Comparison of ENCODE assay signal across 18 mouse cellular contexts in genomic region chr9:107303121-107303820, GRCm38 (mm10). TPM values are rescaled to one million over a fixed set of nuclear protein-coding genes. Genes with fewer than 3 reads are reported as not detected.
A peak's percentile ranks its signal among the peaks of the same experiment; 100 is the strongest.
DNase-seq lines count a peak whose midpoint lies in the region; ATAC-seq and TF ChIP-seq lines count a peak whose summit lies in the region.
"Had no signal": no experiment of that assay in that cellular context is flagged by ENCODE, and none has a peak within 500 bp of the region (broad histone marks: within the 10 kb centered on the region; RNA-seq: fewer than 3 reads in every experiment).

No protein-coding gene starts in this region.

- H3K9ac ChIP-seq in lung, embryonic 15.5 days: no peak overlapping the region
- no peak overlapping the region for H3K9ac ChIP-seq in heart, postnatal 0 days (replicated peaks; ENCODE audit: low read depth, low read length)
- H3K9ac ChIP-seq: forebrain, embryonic 15.5 days; midbrain, embryonic 13.5 days; stomach, embryonic 15.5 days had no signal

- 64% methylated on average over 9 of the region's 9 CpGs for WGBS in lung, embryonic 15.5 days
- 62% methylated on average over 9 of the region's 9 CpGs for WGBS in heart, postnatal 0 days

- H3K27ac ChIP-seq in gastrocnemius, adult 2 months: peak overlapping the region; percentile 4
- peak overlapping the region; percentile 43 for H3K27ac ChIP-seq in lung, embryonic 15.5 days
- H3K27ac ChIP-seq in heart, postnatal 0 days (ENCODE audit: low read depth): peak overlapping the region; percentile 43
- H3K27ac ChIP-seq: forebrain, embryonic 15.5 days; midbrain, embryonic 13.5 days; stomach, embryonic 15.5 days had no signal

- intact Hi-C loops in gastrocnemius, adult 2 months (cut with DNase I): no loop called here

- H3K4me3 ChIP-seq in gastrocnemius, adult 2 months: no peak overlapping the region
- H3K4me3 ChIP-seq in lung, embryonic 15.5 days: no peak overlapping the region
- no peak overlapping the region for H3K4me3 ChIP-seq in heart, postnatal 0 days (ENCODE audit: low read depth, low read length)
- H3K4me3 ChIP-seq: forebrain, embryonic 15.5 days; midbrain, embryonic 13.5 days; stomach, embryonic 15.5 days had no signal

- no peak overlapping the region for H3K4me2 ChIP-seq in lung, embryonic 15.5 days
- H3K4me2 ChIP-seq in heart, postnatal 0 days (ENCODE audit: low read depth, low read length): no peak overlapping the region
- H3K4me2 ChIP-seq: forebrain, embryonic 15.5 days; midbrain, embryonic 13.5 days; stomach, embryonic 15.5 days had no signal

- H3K4me1 ChIP-seq in lung, embryonic 15.5 days: peaks cover 55% of the 10 kb centered on the region
- H3K4me1 ChIP-seq in heart, postnatal 0 days (ENCODE audit: control insufficient read depth, insufficient read depth): peaks cover 60% of the 10 kb centered on the region
- H3K4me1 ChIP-seq: midbrain, embryonic 13.5 days had no signal

- H3K9me3 ChIP-seq in lung, embryonic 15.5 days: no peaks in the 10 kb centered on the region
- no peaks in the 10 kb centered on the region for H3K9me3 ChIP-seq in heart, postnatal 0 days (replicated peaks; ENCODE audit: control insufficient read depth, low read length)
- H3K9me3 ChIP-seq: forebrain, embryonic 15.5 days; midbrain, embryonic 13.5 days; stomach, embryonic 15.5 days had no signal

- no peak for TF ChIP-seq EP300 in heart, postnatal 0 days (IDR thresholded peaks at IDR 0.05; ENCODE audit: low read depth)

- no peak for TF ChIP-seq CTCF in gastrocnemius, adult 2 months (IDR thresholded peaks at IDR 0.05)
- TF ChIP-seq CTCF in heart, postnatal 0 days (IDR thresholded peaks at IDR 0.05; ENCODE audit: low read depth): no peak

- no peak for ATAC-seq in lung, embryonic 15.5 days (ENCODE audit: borderline replicate concordance, extremely low read depth, low FRiP score, low TSS enrichment)
- ATAC-seq in heart, postnatal 0 days (ENCODE audit: insufficient read depth, low read depth): no peak
- ATAC-seq: forebrain, embryonic 15.5 days; midbrain, embryonic 13.5 days had no signal

- no peak for DNase-seq in gastrocnemius, adult 2 months
- no peak for DNase-seq in gastrocnemius, adult 18-20 months (ENCODE audit: low spot score)
- no peak for DNase-seq in lung, postnatal 10 days
- DNase-seq in heart, postnatal 0 days (ENCODE audit: low spot score): no peak
- no peak for DNase-seq in cerebellum, postnatal 14 days
- DNase-seq in spleen, postnatal 36 days (ENCODE audit: low spot score in 2 of 2): no peak
- DNase-seq in c-Kit-positive CD71-positive TER-119-positive erythroid progenitor cells, embryonic 14.5 days (ENCODE audit: low spot score): no peak
- DNase-seq: B cell, adult 2 months; cerebellum, adult 8-10 months; embryo, embryonic 11 days; gastrocnemius, postnatal 25 days; kidney, adult 11 months; lung, adult 18-20 months; thymus, postnatal 25 days had no signal

- H3K36me3 ChIP-seq in lung, embryonic 15.5 days: peaks cover 16% of the 10 kb centered on the region; the same call in 1 of the 2 replicates
- peaks cover 23% of the 10 kb centered on the region for H3K36me3 ChIP-seq in heart, postnatal 0 days (replicated peaks; ENCODE audit: control insufficient read depth, insufficient read depth, low read length)

- H3K27me3 ChIP-seq in lung, embryonic 15.5 days: no peaks in the 10 kb centered on the region
- no peaks in the 10 kb centered on the region for H3K27me3 ChIP-seq in heart, postnatal 0 days (ENCODE audit: control insufficient read depth, insufficient read depth, low read length)
- H3K27me3 ChIP-seq: forebrain, embryonic 15.5 days; midbrain, embryonic 13.5 days; stomach, embryonic 15.5 days had no signal

RNA-seq across cellular contexts. Expression of gene Cish, which starts 7.4 kb away (rescaled TPM):
- 100 to 1,000 TPM in 1 of 2 experiments, 10 to 100 TPM in 1; 25.7 to 113 TPM for total RNA-seq in gastrocnemius, adult 2 months (2021)
- total RNA-seq in gastrocnemius, adult 18-20 months (2021): 1 to 10 TPM; 6.0 to 6.6 TPM
- polyA plus RNA-seq in lung, embryonic 15.5 days (2015; fragmentation: Nextera tagmentation; extraction: Ambion mirVana): 15.4 and 16.4 TPM in 2 replicates
- 44.8 and 62.6 TPM in 2 replicates for total RNA-seq in heart, postnatal 0 days (2014; rRNA removed; ENCODE audit: low replicate concordance)
- 136 and 149 TPM in 2 replicates for polyA plus RNA-seq in heart, postnatal 0 days (2015; fragmentation: Nextera tagmentation; extraction: Ambion mirVana)

RNA-seq across cellular contexts. Expression of gene Mapkapk3, which starts 13.6 kb away (rescaled TPM):
- 10 to 100 TPM; 32.6 to 48.1 TPM for total RNA-seq in gastrocnemius, adult 2 months (2021)
- total RNA-seq in gastrocnemius, adult 18-20 months (2021): 10 to 100 TPM; 33.6 to 34.8 TPM
- polyA plus RNA-seq in lung, embryonic 15.5 days (2015; fragmentation: Nextera tagmentation; extraction: Ambion mirVana): 13.3 and 17.8 TPM in 2 replicates
- 14.8 and 24.0 TPM in 2 replicates for total RNA-seq in heart, postnatal 0 days (2014; rRNA removed; ENCODE audit: low replicate concordance)
- 13.0 and 15.1 TPM in 2 replicates for polyA plus RNA-seq in heart, postnatal 0 days (2015; fragmentation: Nextera tagmentation; extraction: Ambion mirVana)

RNA-seq across cellular contexts. Expression of gene Hemk1, which starts 34.9 kb away (rescaled TPM):
- total RNA-seq in gastrocnemius, adult 2 months (2021): 10 to 100 TPM; 11.6 to 14.4 TPM
- total RNA-seq in gastrocnemius, adult 18-20 months (2021): 10 to 100 TPM; 11.8 to 13.3 TPM
- polyA plus RNA-seq in lung, embryonic 15.5 days (2015; fragmentation: Nextera tagmentation; extraction: Ambion mirVana): 9.7 and 11.4 TPM in 2 replicates
- total RNA-seq in heart, postnatal 0 days (2014; rRNA removed; ENCODE audit: low replicate concordance): 4.8 and 28.7 TPM in 2 replicates
- 12.3 and 15.3 TPM in 2 replicates for polyA plus RNA-seq in heart, postnatal 0 days (2015; fragmentation: Nextera tagmentation; extraction: Ambion mirVana)

RNA-seq across cellular contexts. Expression of gene 6430571L13Rik, which starts 37.1 kb away (rescaled TPM):
- total RNA-seq in gastrocnemius, adult 2 months (2021): 10 to 100 TPM; 37.9 to 49.6 TPM
- total RNA-seq in gastrocnemius, adult 18-20 months (2021): 10 to 100 TPM; 31.8 to 32.2 TPM
- 0.47 and 0.79 TPM in 2 replicates for polyA plus RNA-seq in lung, embryonic 15.5 days (2015; fragmentation: Nextera tagmentation; extraction: Ambion mirVana)
- total RNA-seq in heart, postnatal 0 days (2014; rRNA removed; ENCODE audit: low replicate concordance): 1.1 and 11.0 TPM in 2 replicates
- 3.1 and 3.3 TPM in 2 replicates for polyA plus RNA-seq in heart, postnatal 0 days (2015; fragmentation: Nextera tagmentation; extraction: Ambion mirVana)
